Mouse (Mus musculus): ENCODE results near the gene Mmp15.

GRCm38 (mm10) chr8:95375374-95375930 is 23.4 kb downstream of the Mmp15 start:
- TF ChIP-seq MAFK (IDR thresholded peaks at IDR 0.05; ENCODE audit: insufficient read depth, low read depth, low read length) (no peak), HCFC1 (IDR thresholded peaks at IDR 0.05; ENCODE audit: borderline replicate concordance, insufficient read depth, low read length) (no peak)
